Mouse (Mus musculus): Measurements from ENCODE around the gene St6galnac3. TPM values are rescaled to one million over a fixed set of nuclear protein-coding genes. Genes with fewer than 3 reads are reported as not detected.

Gene St6galnac3
- polyA plus RNA-seq, 1 experiment from 2014 or later, result 10.5 TPM

GRCm38 (mm10) chr3:153313583-153313982 lies 411.4 kb downstream of the St6galnac3 start:
- Histone ChIP-seq H3K4me3 (ENCODE audit: low read depth, low read length) (no peak overlapping the region), H3K9me3 (replicated peaks; ENCODE audit: control insufficient read depth, low read length) (peaks cover 2% of the 10 kb centered on the region), H3K4me1 (ENCODE audit: control insufficient read depth, low read depth, low read length) (no peaks in the 10 kb centered on the region), H3K4me2 (ENCODE audit: low read depth, low read length) (no peak overlapping the region), H3K36me3 (ENCODE audit: control insufficient read depth, insufficient read depth) (no peaks in the 10 kb centered on the region), H3K9ac (ENCODE audit: low read depth, low read length) (no peak overlapping the region), H3K27me3 (ENCODE audit: control insufficient read depth, insufficient read depth, low read depth, low read length) (no peaks in the 10 kb centered on the region), H3K27ac (ENCODE audit: low read length) (no peak overlapping the region)
- 37% methylated on average over 9 of the region's 9 CpGs for WGBS (ENCODE audit: insufficient replicate concordance)
- ATAC-seq (ENCODE audit: low read depth), result no peak

- no peak overlapping the region for H3K27ac ChIP-seq (ENCODE audit: low read length)
- no peak for ATAC-seq (ENCODE audit: low read depth)
- H3K9me3 ChIP-seq (replicated peaks; ENCODE audit: control insufficient read depth, low read length), result peaks cover 2% of the 10 kb centered on the region
- no peaks in the 10 kb centered on the region for H3K4me1 ChIP-seq (ENCODE audit: control insufficient read depth, low read depth, low read length)
- H3K36me3 ChIP-seq (ENCODE audit: control insufficient read depth, insufficient read depth), result no peaks in the 10 kb centered on the region
- H3K4me3 ChIP-seq (ENCODE audit: low read depth, low read length), result no peak overlapping the region
- H3K4me2 ChIP-seq (ENCODE audit: low read depth, low read length), result no peak overlapping the region
- H3K27me3 ChIP-seq (ENCODE audit: control insufficient read depth, insufficient read depth, low read depth, low read length), result no peaks in the 10 kb centered on the region
- no peak overlapping the region for H3K9ac ChIP-seq (ENCODE audit: low read depth, low read length)
- WGBS (ENCODE audit: insufficient replicate concordance), result 79% methylated on average over 9 of the region's 9 CpGs
Observed at GRCm38 (mm10) chr3:153313167-153313566, 411.8 kb downstream of the St6galnac3 start.

- WGBS (ENCODE audit: insufficient replicate concordance), result 79% methylated on average over 3 of the region's 3 CpGs
- no peaks in the 10 kb centered on the region for H3K27me3 ChIP-seq (ENCODE audit: control insufficient read depth, insufficient read depth, low read depth, low read length)
- no peak overlapping the region for H3K27ac ChIP-seq (ENCODE audit: low read length)
- no peak overlapping the region for H3K4me2 ChIP-seq (ENCODE audit: low read depth, low read length)
- ATAC-seq (ENCODE audit: low read depth), result no peak
- no peak overlapping the region for H3K4me3 ChIP-seq (ENCODE audit: low read depth, low read length)
- H3K9ac ChIP-seq (ENCODE audit: low read depth, low read length), result no peak overlapping the region
- H3K9me3 ChIP-seq (replicated peaks; ENCODE audit: control insufficient read depth, low read length), result peaks cover 2% of the 10 kb centered on the region
- H3K4me1 ChIP-seq (ENCODE audit: control insufficient read depth, low read depth, low read length), result no peaks in the 10 kb centered on the region
- no peaks in the 10 kb centered on the region for H3K36me3 ChIP-seq (ENCODE audit: control insufficient read depth, insufficient read depth)
Observed at GRCm38 (mm10) chr3:153312006-153312405, 413.0 kb downstream of the St6galnac3 start.

GRCm38 (mm10) chr3:153308379-153308778 lies 416.6 kb downstream of the St6galnac3 start:
- no peaks in the 10 kb centered on the region for H3K36me3 ChIP-seq (ENCODE audit: control insufficient read depth, insufficient read depth)
- H3K4me1 ChIP-seq (ENCODE audit: control insufficient read depth, low read depth, low read length), result no peaks in the 10 kb centered on the region
- ATAC-seq (ENCODE audit: low read depth), result no peak
- no peak overlapping the region for H3K9ac ChIP-seq (ENCODE audit: low read depth, low read length)
- no peaks in the 10 kb centered on the region for H3K9me3 ChIP-seq (replicated peaks; ENCODE audit: control insufficient read depth, low read length)
- no peak overlapping the region for H3K4me3 ChIP-seq (ENCODE audit: low read depth, low read length)
- H3K27ac ChIP-seq (ENCODE audit: low read length), result no peak overlapping the region
- H3K4me2 ChIP-seq (ENCODE audit: low read depth, low read length), result no peak overlapping the region
- 37% methylated on average over 4 of the region's 4 CpGs for WGBS (ENCODE audit: insufficient replicate concordance)
- no peaks in the 10 kb centered on the region for H3K27me3 ChIP-seq (ENCODE audit: control insufficient read depth, insufficient read depth, low read depth, low read length)

- WGBS (ENCODE audit: insufficient replicate concordance), result 70% methylated on average over 3 of the region's 3 CpGs
- ATAC-seq (ENCODE audit: low read depth), result no peak
Observed at GRCm38 (mm10) chr3:153305153-153305552, 419.8 kb downstream of the St6galnac3 start.

GRCm38 (mm10) chr3:153302376-153302775 lies 422.6 kb downstream of the St6galnac3 start:
- H3K9ac ChIP-seq (ENCODE audit: low read depth, low read length), result no peak overlapping the region
- H3K4me2 ChIP-seq (ENCODE audit: low read depth, low read length), result no peak overlapping the region
- no peak for ATAC-seq (ENCODE audit: low read depth)
- H3K27me3 ChIP-seq (ENCODE audit: control insufficient read depth, insufficient read depth, low read depth, low read length), result no peaks in the 10 kb centered on the region
- no peaks in the 10 kb centered on the region for H3K4me1 ChIP-seq (ENCODE audit: control insufficient read depth, low read depth, low read length)
- H3K27ac ChIP-seq (ENCODE audit: low read length), result no peak overlapping the region
- no peaks in the 10 kb centered on the region for H3K9me3 ChIP-seq (replicated peaks; ENCODE audit: control insufficient read depth, low read length)
- 68% methylated on average over 7 of the region's 7 CpGs for WGBS (ENCODE audit: insufficient replicate concordance)
- no peak overlapping the region for H3K4me3 ChIP-seq (ENCODE audit: low read depth, low read length)
- no peaks in the 10 kb centered on the region for H3K36me3 ChIP-seq (ENCODE audit: control insufficient read depth, insufficient read depth)

More at GRCm38 (mm10) chr3:153305153-153305552, 419.8 kb downstream of the St6galnac3 start:
- Histone ChIP-seq H3K9ac (ENCODE audit: low read depth, low read length) (no peak overlapping the region), H3K27me3 (ENCODE audit: control insufficient read depth, insufficient read depth, low read depth, low read length) (no peaks in the 10 kb centered on the region), H3K36me3 (ENCODE audit: control insufficient read depth, insufficient read depth) (no peaks in the 10 kb centered on the region), H3K4me1 (ENCODE audit: control insufficient read depth, low read depth, low read length) (no peaks in the 10 kb centered on the region), H3K9me3 (replicated peaks; ENCODE audit: control insufficient read depth, low read length) (no peaks in the 10 kb centered on the region), H3K4me2 (ENCODE audit: low read depth, low read length) (no peak overlapping the region), H3K27ac (ENCODE audit: low read length) (no peak overlapping the region), H3K4me3 (ENCODE audit: low read depth, low read length) (no peak overlapping the region)

GRCm38 (mm10) chr3:153296375-153297068 lies 428.5 kb downstream of the St6galnac3 start:
- Histone ChIP-seq H3K4me2 (ENCODE audit: low read depth, low read length) (no peak overlapping the region), H3K9ac (ENCODE audit: low read depth, low read length) (no peak overlapping the region), H3K4me3 (ENCODE audit: low read depth, low read length) (no peak overlapping the region), H3K36me3 (ENCODE audit: control insufficient read depth, insufficient read depth) (no peaks in the 10 kb centered on the region), H3K4me1 (ENCODE audit: control insufficient read depth, low read depth, low read length) (no peaks in the 10 kb centered on the region), H3K27me3 (ENCODE audit: control insufficient read depth, insufficient read depth, low read depth, low read length) (no peaks in the 10 kb centered on the region), H3K27ac (ENCODE audit: low read length) (no peak overlapping the region), H3K9me3 (replicated peaks; ENCODE audit: control insufficient read depth, low read length) (no peaks in the 10 kb centered on the region)
- 74% methylated on average over 22 of the region's 22 CpGs for WGBS (ENCODE audit: insufficient replicate concordance)
- ATAC-seq (ENCODE audit: low read depth), result no peak

GRCm38 (mm10) chr3:153292853-153293252 lies 432.1 kb downstream of the St6galnac3 start:
- Histone ChIP-seq H3K4me3 (ENCODE audit: low read depth, low read length) (no peak overlapping the region), H3K27me3 (ENCODE audit: control insufficient read depth, insufficient read depth, low read depth, low read length) (no peaks in the 10 kb centered on the region), H3K9ac (ENCODE audit: low read depth, low read length) (no peak overlapping the region), H3K4me1 (ENCODE audit: control insufficient read depth, low read depth, low read length) (no peaks in the 10 kb centered on the region), H3K9me3 (replicated peaks; ENCODE audit: control insufficient read depth, low read length) (no peaks in the 10 kb centered on the region), H3K4me2 (ENCODE audit: low read depth, low read length) (no peak overlapping the region), H3K36me3 (ENCODE audit: control insufficient read depth, insufficient read depth) (no peaks in the 10 kb centered on the region), H3K27ac (ENCODE audit: low read length) (no peak overlapping the region)
- ATAC-seq (ENCODE audit: low read depth), result peak; percentile 51; the same call in 1 of the 2 replicates
- 60% methylated on average over 5 of the region's 5 CpGs for WGBS (ENCODE audit: insufficient replicate concordance)

GRCm38 (mm10) chr3:153292363-153292762 lies 432.6 kb downstream of the St6galnac3 start:
- no peak for ATAC-seq (ENCODE audit: low read depth)
- WGBS (ENCODE audit: insufficient replicate concordance), result 80% methylated on average over 9 of the region's 9 CpGs
- Histone ChIP-seq H3K27ac (ENCODE audit: low read length) (no peak overlapping the region), H3K9ac (ENCODE audit: low read depth, low read length) (no peak overlapping the region), H3K4me2 (ENCODE audit: low read depth, low read length) (no peak overlapping the region), H3K4me3 (ENCODE audit: low read depth, low read length) (no peak overlapping the region), H3K4me1 (ENCODE audit: control insufficient read depth, low read depth, low read length) (no peaks in the 10 kb centered on the region), H3K9me3 (replicated peaks; ENCODE audit: control insufficient read depth, low read length) (no peaks in the 10 kb centered on the region), H3K36me3 (ENCODE audit: control insufficient read depth, insufficient read depth) (no peaks in the 10 kb centered on the region), H3K27me3 (ENCODE audit: control insufficient read depth, insufficient read depth, low read depth, low read length) (no peaks in the 10 kb centered on the region)
